Mouse (Mus musculus) kidney, adult 2 months (tissue): ENCODE measurements around the gene Ergic1.

Experiments used
- CTCF ChIP-seq: fragments of 200-500 bp; conservative IDR thresholded peaks from 2 replicates; pipeline ENCODE4 v1.5.1; 2011; ENCODE audit warnings: low read depth, mild to moderate bottlenecking, control low read depth, low read length, moderate library complexity, mixed read lengths; ENCODE audit not compliant: insufficient read depth, insufficient read length
- POLR2A ChIP-seq: fragments of 200-500 bp; IDR thresholded peaks from one replicate; pipeline ENCODE4 v1.6.1; 2011; ENCODE audit warnings: low read depth, low read length, control low read depth

GRCm38 (mm10) chr17:26540083-26540482 lies 21.2 kb upstream of the Ergic1 start:
- TF ChIP-seq POLR2A (no peak), CTCF (no peak)
